In the genomic region with DNA sequence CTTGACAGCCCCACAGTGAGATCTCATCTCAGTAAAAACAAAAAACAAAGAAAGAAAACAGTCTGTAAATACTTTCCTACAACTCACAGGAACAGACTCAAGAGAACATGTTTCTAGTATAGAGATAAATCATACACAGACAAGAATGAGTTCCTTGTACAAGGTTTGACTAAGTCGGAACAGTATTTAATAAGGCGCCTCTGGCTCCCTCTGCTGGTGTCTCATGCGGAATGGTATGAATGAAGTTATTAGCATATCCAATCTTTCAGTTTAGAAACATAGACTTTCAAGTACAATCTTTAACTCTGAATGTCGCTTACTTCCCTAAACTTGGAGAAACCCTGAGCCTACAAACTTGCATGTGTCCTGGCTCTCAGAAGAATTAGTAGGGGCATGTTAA, we compare ENCODE assay signal across 8 mouse cellular contexts. TPM values are rescaled to one million over a fixed set of nuclear protein-coding genes. Genes with fewer than 3 reads are reported as not detected.
DNase-seq lines count a peak whose midpoint lies in the region; ATAC-seq lines count a peak whose summit lies in the region.
"Had no signal": no experiment of that assay in that cellular context is flagged by ENCODE, and none has a peak within 500 bp of the region (broad histone marks: within the 10 kb centered on the region; RNA-seq: fewer than 3 reads in every experiment).

No protein-coding gene starts in this region.

- ATAC-seq in midbrain, embryonic 15.5 days (replicated peaks) = no peak
- no peak for ATAC-seq in limb, embryonic 11.5 days (ENCODE audit: insufficient number of reproducible peaks, low FRiP score, low TSS enrichment, low read depth)

- no peak overlapping the region for H3K4me3 ChIP-seq in midbrain, embryonic 10.5 days
- H3K4me3 ChIP-seq in midbrain, embryonic 15.5 days = no peak overlapping the region
- H3K4me3 ChIP-seq in limb, embryonic 11.5 days (ENCODE audit: low read depth, low read length) = no peak overlapping the region
- H3K4me3 ChIP-seq: myocyte had no signal

- 62% methylated on average over 4 of the region's 4 CpGs for WGBS in midbrain, embryonic 10.5 days
- WGBS in midbrain, embryonic 15.5 days = 34% methylated on average over 4 of the region's 4 CpGs
- 56% methylated on average over 4 of the region's 4 CpGs for WGBS in limb, embryonic 11.5 days

- H3K4me1 ChIP-seq in midbrain, embryonic 10.5 days = no peaks in the 10 kb centered on the region
- H3K4me1 ChIP-seq in midbrain, embryonic 15.5 days = no peaks in the 10 kb centered on the region
- H3K4me1 ChIP-seq in limb, embryonic 11.5 days (ENCODE audit: control insufficient read depth, insufficient read depth, low read length) = no peaks in the 10 kb centered on the region

- no peak overlapping the region for H3K27ac ChIP-seq in midbrain, embryonic 10.5 days (replicated peaks)
- no peak overlapping the region for H3K27ac ChIP-seq in midbrain, embryonic 15.5 days
- H3K27ac ChIP-seq in limb, embryonic 11.5 days (replicated peaks; ENCODE audit: low read depth, low read length) = no peak overlapping the region

- no peaks in the 10 kb centered on the region for H3K9me3 ChIP-seq in midbrain, embryonic 10.5 days (replicated peaks)
- no peaks in the 10 kb centered on the region for H3K9me3 ChIP-seq in midbrain, embryonic 15.5 days
- no peaks in the 10 kb centered on the region for H3K9me3 ChIP-seq in limb, embryonic 11.5 days (ENCODE audit: control insufficient read depth, low read length)

- H3K27me3 ChIP-seq in midbrain, embryonic 10.5 days (ENCODE audit: low read depth, poor library complexity, severe bottlenecking) = no peaks in the 10 kb centered on the region
- no peaks in the 10 kb centered on the region for H3K27me3 ChIP-seq in midbrain, embryonic 15.5 days (replicated peaks)
- no peaks in the 10 kb centered on the region for H3K27me3 ChIP-seq in limb, embryonic 11.5 days (ENCODE audit: control insufficient read depth, insufficient read depth, low read length)

- DNase-seq in midbrain, embryonic 10.5 days (ENCODE audit: low spot score) = peak; percentile 62
- peak; percentile 56 for DNase-seq in R1 (ENCODE audit: low read depth, low spot score)
- DNase-seq in cerebellum, postnatal 10 days = peak; percentile 86 to 89
- DNase-seq in heart, postnatal 4 days = peak; percentile 81
- DNase-seq in limb, embryonic 11.5 days (ENCODE audit: low spot score) = peak; percentile 86
- DNase-seq in retina, postnatal 7 days (ENCODE audit: low read depth, low spot score) = peak; percentile 60

- no peak overlapping the region for H3K4me2 ChIP-seq in midbrain, embryonic 15.5 days
- H3K4me2 ChIP-seq in limb, embryonic 11.5 days (ENCODE audit: low read depth, severe bottlenecking) = no peak overlapping the region

- no peak overlapping the region for H3K9ac ChIP-seq in midbrain, embryonic 15.5 days
- H3K9ac ChIP-seq in limb, embryonic 11.5 days (ENCODE audit: low read length) = no peak overlapping the region

- H3K36me3 ChIP-seq in midbrain, embryonic 10.5 days = peaks cover 100% of the 10 kb centered on the region
- H3K36me3 ChIP-seq in midbrain, embryonic 15.5 days (replicated peaks) = peaks cover 47% of the 10 kb centered on the region
- peaks cover 35% of the 10 kb centered on the region for H3K36me3 ChIP-seq in limb, embryonic 11.5 days (ENCODE audit: control insufficient read depth, insufficient read depth, low read length)

RNA-seq across cellular contexts. Expression of gene Eftud2, which starts 16.5 kb away (rescaled TPM):
- polyA plus RNA-seq in midbrain, embryonic 10.5 days (2016; fragmentation: Nextera tagmentation; extraction: Ambion mirVana) = 334 and 339 TPM in 2 replicates
- polyA plus RNA-seq in midbrain, embryonic 15.5 days (2015; fragmentation: Nextera tagmentation; extraction: Ambion mirVana) = 133 and 146 TPM in 2 replicates
- 10 to 100 TPM; 71.6 to 78.1 TPM for total RNA-seq in heart, postnatal 4 days (2021)
- polyA plus RNA-seq in limb, embryonic 11.5 days (2014; fragmentation: Nextera tagmentation; extraction: Ambion mirVana) = 276 and 303 TPM in 2 replicates

RNA-seq across cellular contexts. Expression of gene Ccdc103, which starts 16.7 kb away (rescaled TPM):
- 2.2 and 2.7 TPM in 2 replicates for polyA plus RNA-seq in midbrain, embryonic 10.5 days (2016; fragmentation: Nextera tagmentation; extraction: Ambion mirVana)
- polyA plus RNA-seq in midbrain, embryonic 15.5 days (2015; fragmentation: Nextera tagmentation; extraction: Ambion mirVana) = 2.0 and 2.2 TPM in 2 replicates
- total RNA-seq in heart, postnatal 4 days (2021) = under 1 TPM in 1 of 2 experiments, not detected in 1; 0.54 TPM
- polyA plus RNA-seq in limb, embryonic 11.5 days (2014; fragmentation: Nextera tagmentation; extraction: Ambion mirVana) = 0.99 and 1.4 TPM in 2 replicates

RNA-seq across cellular contexts. Expression of gene Fam187a, which starts 20.7 kb away (rescaled TPM):
- polyA plus RNA-seq in midbrain, embryonic 10.5 days (2016; fragmentation: Nextera tagmentation; extraction: Ambion mirVana) = not detected in 2 replicates
- polyA plus RNA-seq in midbrain, embryonic 15.5 days (2015; fragmentation: Nextera tagmentation; extraction: Ambion mirVana) = not detected in 2 replicates
- total RNA-seq in heart, postnatal 4 days (2021) = not detected
- polyA plus RNA-seq in limb, embryonic 11.5 days (2014; fragmentation: Nextera tagmentation; extraction: Ambion mirVana) = 0.11 TPM in 1 of 2 replicates, not detected in the other
- polyA plus RNA-seq: myocyte had no signal

RNA-seq across cellular contexts. Expression of gene Higd1b, which starts 28.6 kb away (rescaled TPM):
- polyA plus RNA-seq in midbrain, embryonic 10.5 days (2016; fragmentation: Nextera tagmentation; extraction: Ambion mirVana) = not detected in 2 replicates
- 13.7 and 14.8 TPM in 2 replicates for polyA plus RNA-seq in midbrain, embryonic 15.5 days (2015; fragmentation: Nextera tagmentation; extraction: Ambion mirVana)
- 1 to 10 TPM; 9.3 to 9.8 TPM for total RNA-seq in heart, postnatal 4 days (2021)
- 0.23 TPM in 1 of 2 replicates, not detected in the other for polyA plus RNA-seq in limb, embryonic 11.5 days (2014; fragmentation: Nextera tagmentation; extraction: Ambion mirVana)
- polyA plus RNA-seq: myocyte had no signal

RNA-seq across cellular contexts. Expression of gene Gfap, which starts 36.4 kb away (rescaled TPM):
- 0.05 and 0.09 TPM in 2 replicates for polyA plus RNA-seq in midbrain, embryonic 10.5 days (2016; fragmentation: Nextera tagmentation; extraction: Ambion mirVana)
- 0.14 and 0.25 TPM in 2 replicates for polyA plus RNA-seq in midbrain, embryonic 15.5 days (2015; fragmentation: Nextera tagmentation; extraction: Ambion mirVana)
- total RNA-seq in heart, postnatal 4 days (2021) = under 1 TPM; 0.14 to 0.26 TPM
- 0.16 and 0.18 TPM in 2 replicates for polyA plus RNA-seq in limb, embryonic 11.5 days (2014; fragmentation: Nextera tagmentation; extraction: Ambion mirVana)
